Mouse (Mus musculus): ENCODE measurements around the gene Trpd52l3. TPM values are rescaled to one million over a fixed set of nuclear protein-coding genes. Genes with fewer than 3 reads are reported as not detected.
A peak's percentile ranks its signal among the peaks of the same experiment; 100 is the strongest.

Gene Trpd52l3
- polyA plus RNA-seq, 1 experiment from 2014 or later, result not detected

DNA sequence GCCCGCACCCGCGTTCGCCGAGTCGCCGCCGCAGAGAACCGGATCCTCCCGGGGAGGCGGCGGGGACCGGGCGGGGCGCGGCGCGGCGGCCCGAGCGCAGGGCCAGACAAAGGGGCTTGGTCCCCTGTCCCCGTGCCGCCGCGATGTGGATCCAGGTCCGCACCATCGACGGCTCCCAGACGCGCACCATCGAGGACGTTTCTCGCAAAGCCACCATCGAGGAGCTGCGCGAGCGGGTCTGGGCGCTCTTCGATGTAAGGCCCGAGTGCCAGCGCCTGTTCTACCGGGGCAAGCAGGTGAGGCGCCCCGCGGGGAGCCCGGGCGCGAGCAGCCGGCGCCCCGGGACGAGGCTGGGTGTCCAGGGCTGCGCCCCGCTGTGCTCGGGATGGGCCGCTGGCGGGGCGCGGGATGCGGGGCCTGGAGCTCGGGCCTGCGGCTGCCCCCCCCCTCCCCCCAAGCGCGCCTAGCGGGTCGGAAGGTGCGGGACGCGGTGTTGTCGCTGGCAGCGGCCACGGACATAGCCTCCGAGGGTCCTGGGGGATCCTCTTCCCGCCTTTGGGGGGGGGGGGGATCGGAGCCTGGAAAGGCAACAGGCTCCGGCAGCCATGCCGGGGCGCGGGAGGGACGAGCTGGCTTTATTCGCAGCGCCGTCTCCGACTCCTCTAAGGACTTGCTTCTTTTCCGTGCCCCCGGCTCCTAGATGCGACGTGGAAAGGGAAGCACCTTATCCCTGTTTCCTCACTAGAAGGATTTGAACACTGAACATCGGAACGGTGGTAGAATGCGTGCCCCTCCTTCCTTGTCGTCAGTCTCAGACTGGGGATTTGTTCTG lies 27.3 kb downstream of the Trpd52l3 start:
- Histone ChIP-seq H3K9ac (peak overlapping the region; percentile 100), H3K36me3 (peaks cover 3% of the 10 kb centered on the region; the same call in 1 of the 2 replicates), H3K9me3 (no peaks in the 10 kb centered on the region), H3K27me3 (replicated peaks) (no peaks in the 10 kb centered on the region), H3K4me1 (peaks cover 42% of the 10 kb centered on the region), H3K27ac (replicated peaks) (peak overlapping the region; percentile 95), H3K4me3 (peak overlapping the region; percentile 100), H3K4me2 (peak overlapping the region; percentile 83)
- peak; percentile 34; the same call in 1 of the 2 replicates for ATAC-seq (ENCODE audit: extremely low read depth, insufficient number of reproducible peaks, low FRiP score, low TSS enrichment)
- WGBS, result under 1% methylated on average over 91 of the region's 92 CpGs

DNA sequence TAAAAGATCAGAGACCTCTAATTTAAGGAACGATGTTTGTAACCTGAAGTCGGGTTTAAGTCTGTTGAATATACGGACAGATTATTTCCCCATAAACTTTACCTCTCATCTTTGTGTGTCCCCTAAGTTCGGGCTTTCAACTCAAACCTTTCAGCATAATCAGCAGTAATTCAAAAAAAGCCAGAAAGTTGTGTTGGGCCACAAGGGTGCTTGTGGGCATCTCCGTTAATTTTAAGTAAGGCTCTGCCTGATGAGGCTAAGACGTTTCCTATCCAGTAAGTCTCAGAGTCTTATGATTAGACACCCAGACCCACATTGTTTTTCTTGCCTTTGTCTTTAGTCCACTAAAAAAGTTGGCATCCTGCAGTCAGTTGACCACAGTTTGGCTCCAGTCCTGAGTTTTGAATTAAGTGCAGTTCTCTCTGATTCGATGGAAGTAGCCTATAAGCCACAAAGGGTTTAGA lies 27.9 kb downstream of the Trpd52l3 start:
- ATAC-seq (ENCODE audit: extremely low read depth, insufficient number of reproducible peaks, low FRiP score, low TSS enrichment), result no peak
- peak overlapping the region; percentile 100 for H3K9ac ChIP-seq
- peaks cover 3% of the 10 kb centered on the region; the same call in 1 of the 2 replicates for H3K36me3 ChIP-seq
- peak overlapping the region; percentile 83 for H3K4me2 ChIP-seq
- 4% methylated on average over 7 of the region's 7 CpGs for WGBS
- H3K27ac ChIP-seq (replicated peaks), result peak overlapping the region; percentile 95
- no peaks in the 10 kb centered on the region for H3K27me3 ChIP-seq (replicated peaks)
- peak overlapping the region; percentile 100 for H3K4me3 ChIP-seq
- H3K9me3 ChIP-seq, result no peaks in the 10 kb centered on the region
- H3K4me1 ChIP-seq, result peaks cover 46% of the 10 kb centered on the region

DNA sequence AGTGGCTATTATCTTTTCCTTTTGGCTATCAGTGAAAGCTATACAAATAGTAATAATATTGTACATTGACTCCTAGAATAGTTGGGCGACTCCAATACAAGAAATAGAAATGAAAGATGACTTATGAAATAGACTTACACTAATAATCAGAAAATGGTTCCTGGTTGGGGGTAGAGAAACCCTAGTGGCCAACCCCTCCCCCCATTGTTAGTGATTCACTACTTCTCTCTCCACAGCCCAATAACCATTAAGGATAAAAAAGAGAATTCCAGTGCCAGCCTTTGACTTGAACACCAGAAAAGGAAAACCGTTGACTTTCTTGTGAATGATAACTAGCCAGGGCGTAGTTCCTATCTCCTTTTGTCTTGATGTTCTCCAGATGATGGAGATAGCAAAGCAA lies 28.6 kb downstream of the Trpd52l3 start:
- peak overlapping the region; percentile 100 for H3K4me3 ChIP-seq
- ATAC-seq (ENCODE audit: extremely low read depth, insufficient number of reproducible peaks, low FRiP score, low TSS enrichment), result no peak
- H3K27ac ChIP-seq (replicated peaks), result no peak overlapping the region
- no peaks in the 10 kb centered on the region for H3K9me3 ChIP-seq
- H3K9ac ChIP-seq, result peak overlapping the region; percentile 100
- peaks cover 3% of the 10 kb centered on the region; the same call in 1 of the 2 replicates for H3K36me3 ChIP-seq
- 63% methylated on average over 3 of the region's 3 CpGs for WGBS
- no peaks in the 10 kb centered on the region for H3K27me3 ChIP-seq (replicated peaks)
- peaks cover 50% of the 10 kb centered on the region for H3K4me1 ChIP-seq
- H3K4me2 ChIP-seq, result peak overlapping the region; percentile 83

DNA sequence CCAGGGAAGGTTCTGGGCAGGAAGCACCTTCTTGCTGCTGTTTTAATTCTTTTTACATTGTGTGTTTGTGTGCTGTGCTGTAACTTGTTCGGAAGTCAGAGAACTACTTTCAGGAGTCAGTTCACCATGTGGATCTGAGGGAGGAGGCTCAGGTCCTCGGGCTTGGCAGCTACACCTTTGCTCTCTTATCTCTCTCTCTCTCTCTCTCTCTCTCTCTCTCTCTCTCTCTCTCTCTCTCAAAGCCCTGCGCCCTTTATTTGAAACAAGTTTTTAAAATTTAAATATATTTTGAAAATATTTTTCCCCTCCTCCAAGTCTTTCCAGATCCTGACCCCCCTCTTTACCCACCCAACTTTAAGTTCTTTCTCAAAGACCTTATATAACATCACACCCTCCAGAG lies 31.8 kb downstream of the Trpd52l3 start:
- Histone ChIP-seq H3K4me2 (no peak overlapping the region), H3K9me3 (no peaks in the 10 kb centered on the region), H3K27me3 (replicated peaks) (no peaks in the 10 kb centered on the region), H3K4me3 (no peak overlapping the region), H3K9ac (no peak overlapping the region), H3K27ac (replicated peaks) (no peak overlapping the region), H3K4me1 (peaks cover 47% of the 10 kb centered on the region), H3K36me3 (peaks cover 12% of the 10 kb centered on the region)
- ATAC-seq (ENCODE audit: extremely low read depth, insufficient number of reproducible peaks, low FRiP score, low TSS enrichment), result no peak
- WGBS, result 44% methylated on average over 3 of the region's 3 CpGs

- H3K4me1 ChIP-seq, result 0 out of 2 replicates have a peak, but pooled peaks cover 1% of the 10 kb centered on the region
- 94% methylated on average over 2 of the region's 2 CpGs for WGBS
- H3K36me3 ChIP-seq, result peaks cover 63% of the 10 kb centered on the region
- H3K4me2 ChIP-seq, result no peak overlapping the region
- no peaks in the 10 kb centered on the region for H3K27me3 ChIP-seq (replicated peaks)
- ATAC-seq (ENCODE audit: extremely low read depth, insufficient number of reproducible peaks, low FRiP score, low TSS enrichment), result no peak
- H3K9ac ChIP-seq, result no peak overlapping the region
- no peak overlapping the region for H3K27ac ChIP-seq (replicated peaks)
- no peak overlapping the region for H3K4me3 ChIP-seq
- peaks cover 6% of the 10 kb centered on the region for H3K9me3 ChIP-seq
Measured at GRCm38 (mm10) chr19:30043691-30044090, 40.1 kb downstream of the Trpd52l3 start.

DNA sequence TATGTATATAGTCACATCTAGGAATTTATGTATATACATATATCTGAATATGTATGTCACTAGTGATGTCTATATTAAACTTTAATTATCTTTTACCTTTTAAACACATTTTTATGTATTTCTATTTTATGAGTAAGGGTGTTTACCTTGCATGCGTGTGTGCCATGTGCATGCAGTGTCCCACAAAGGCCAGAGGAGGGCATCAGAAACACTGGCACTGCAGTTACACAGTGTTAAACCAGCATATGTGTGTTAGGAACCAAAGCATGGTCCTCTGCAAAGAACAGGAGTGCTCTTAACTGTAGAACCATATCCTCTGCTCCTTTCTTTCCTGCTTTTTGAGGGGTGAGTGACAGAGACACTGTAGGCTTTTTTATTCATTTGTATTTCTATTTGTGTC lies 41.0 kb downstream of the Trpd52l3 start:
- Histone ChIP-seq H3K4me2 (no peak overlapping the region), H3K4me3 (no peak overlapping the region), H3K27ac (replicated peaks) (no peak overlapping the region), H3K9ac (no peak overlapping the region), H3K9me3 (peaks cover 6% of the 10 kb centered on the region), H3K27me3 (replicated peaks) (no peaks in the 10 kb centered on the region), H3K36me3 (peaks cover 61% of the 10 kb centered on the region), H3K4me1 (peaks cover 7% of the 10 kb centered on the region; the same call in 1 of the 2 replicates)
- WGBS, result 100% methylated on average over 1 of the region's 1 CpGs
- ATAC-seq (ENCODE audit: extremely low read depth, insufficient number of reproducible peaks, low FRiP score, low TSS enrichment), result no peak

DNA sequence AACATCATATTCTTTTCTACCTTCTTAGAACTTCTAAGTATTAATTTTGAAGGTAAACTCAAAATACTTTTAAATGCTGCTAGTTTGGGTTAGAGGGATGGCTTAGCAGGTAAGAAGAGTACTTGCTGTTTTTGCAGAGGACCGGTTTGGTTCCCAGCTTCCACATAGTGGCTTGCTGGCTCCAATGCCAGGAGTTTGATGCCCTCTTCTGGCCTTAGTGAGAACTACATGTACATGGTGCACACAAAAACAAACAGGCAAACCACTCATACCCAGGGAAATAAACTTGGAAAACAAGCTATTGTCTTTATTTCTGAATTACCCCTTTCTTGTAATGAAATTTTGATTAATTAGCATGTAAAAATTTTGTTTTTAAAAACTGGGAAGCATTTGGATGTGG lies 42.3 kb downstream of the Trpd52l3 start:
- H3K9ac ChIP-seq, result no peak overlapping the region
- no peak overlapping the region for H3K4me3 ChIP-seq
- no peaks in the 10 kb centered on the region for H3K27me3 ChIP-seq (replicated peaks)
- H3K9me3 ChIP-seq, result peaks cover 6% of the 10 kb centered on the region
- no peak overlapping the region for H3K27ac ChIP-seq (replicated peaks)
- ATAC-seq (ENCODE audit: extremely low read depth, insufficient number of reproducible peaks, low FRiP score, low TSS enrichment), result no peak
- H3K4me1 ChIP-seq, result peaks cover 15% of the 10 kb centered on the region
- no peak overlapping the region for H3K4me2 ChIP-seq
- H3K36me3 ChIP-seq, result peaks cover 62% of the 10 kb centered on the region
- 72% methylated on average over 1 of the region's 1 CpGs for WGBS

- ATAC-seq (ENCODE audit: extremely low read depth, insufficient number of reproducible peaks, low FRiP score, low TSS enrichment), result no peak
- Histone ChIP-seq H3K27me3 (replicated peaks) (no peaks in the 10 kb centered on the region), H3K36me3 (peaks cover 33% of the 10 kb centered on the region), H3K4me1 (peaks cover 17% of the 10 kb centered on the region), H3K9ac (no peak overlapping the region), H3K4me2 (no peak overlapping the region), H3K27ac (replicated peaks) (0 out of 2 replicates have a peak overlapping the region, but pooled peaks have one; percentile 3), H3K9me3 (peaks cover 6% of the 10 kb centered on the region), H3K4me3 (no peak overlapping the region)
- 67% methylated on average over 2 of the region's 2 CpGs for WGBS
Measured at GRCm38 (mm10) chr19:30050584-30050983, 47.0 kb downstream of the Trpd52l3 start.

GRCm38 (mm10) chr19:30051479-30051878 lies 47.9 kb downstream of the Trpd52l3 start:
- 58% methylated on average over 3 of the region's 3 CpGs for WGBS
- Histone ChIP-seq H3K36me3 (peaks cover 30% of the 10 kb centered on the region), H3K4me3 (no peak overlapping the region)

GRCm38 (mm10) chr19:30054218-30054617 lies 50.6 kb downstream of the Trpd52l3 start:
- H3K4me3 ChIP-seq, result no peak overlapping the region
- H3K27ac ChIP-seq (replicated peaks), result no peak overlapping the region
- H3K36me3 ChIP-seq, result peaks cover 28% of the 10 kb centered on the region
- WGBS, result 86% methylated on average over 2 of the region's 2 CpGs
- H3K4me2 ChIP-seq, result no peak overlapping the region
- H3K4me1 ChIP-seq, result peaks cover 13% of the 10 kb centered on the region
- no peaks in the 10 kb centered on the region for H3K9me3 ChIP-seq
- no peak for ATAC-seq (ENCODE audit: extremely low read depth, insufficient number of reproducible peaks, low FRiP score, low TSS enrichment)
- H3K27me3 ChIP-seq (replicated peaks), result no peaks in the 10 kb centered on the region
- H3K9ac ChIP-seq, result no peak overlapping the region

More at GRCm38 (mm10) chr19:30051479-30051878, 47.9 kb downstream of the Trpd52l3 start:
- Histone ChIP-seq H3K4me1 (peaks cover 17% of the 10 kb centered on the region), H3K9me3 (peaks cover 5% of the 10 kb centered on the region), H3K9ac (no peak overlapping the region), H3K4me2 (no peak overlapping the region), H3K27me3 (replicated peaks) (no peaks in the 10 kb centered on the region), H3K27ac (replicated peaks) (no peak overlapping the region)
- no peak for ATAC-seq (ENCODE audit: extremely low read depth, insufficient number of reproducible peaks, low FRiP score, low TSS enrichment)

Data from heart, embryonic 13.5 days (tissue).